Mouse (Mus musculus) hindbrain, embryonic 12.5 days (tissue): ENCODE data around the gene Clk1. TPM values are rescaled to one million over a fixed set of nuclear protein-coding genes. Genes with fewer than 3 reads are reported as not detected.
A peak's percentile ranks its signal among the peaks of the same experiment; 100 is the strongest.

Experiments used
- ATAC-seq: fragments of 200-750 bp; cut with Nextera tagmentation; 2 replicates; pipeline ENCODE4 v1.8.0; 2017; ENCODE audit warnings: moderate TSS enrichment; ENCODE audit not compliant: low FRiP score
- H3K27ac ChIP-seq: fragments of 300-500 bp; sonication (generic); 2 replicates; pipeline ENCODE4 v1.5.1; 2016; ENCODE audit warnings: mild to moderate bottlenecking
- H3K27me3 ChIP-seq: fragments of 300-500 bp; sonication (generic); 2 replicates; pipeline ENCODE4 v1.6.1; 2016; ENCODE audit warnings: mild to moderate bottlenecking
- H3K36me3 ChIP-seq: fragments of 300-500 bp; sonication (generic); 2 replicates; pipeline ENCODE4 v1.6.1; 2016; ENCODE audit warnings: mild to moderate bottlenecking
- H3K4me1 ChIP-seq: fragments of 300-500 bp; sonication (generic); 2 replicates; pipeline ENCODE4 v1.6.1; 2016
- H3K4me2 ChIP-seq: fragments of 300-500 bp; sonication (generic); replicated peaks from 2 replicates; pipeline ENCODE4 v1.6.1; 2016; ENCODE audit warnings: mild to moderate bottlenecking
- H3K4me3 ChIP-seq: fragments of 300-500 bp; sonication (generic); 2 replicates; pipeline ENCODE4 v1.5.1; 2016; ENCODE audit warnings: mild to moderate bottlenecking
- H3K9ac ChIP-seq: fragments of 300-500 bp; sonication (generic); 2 replicates; pipeline ENCODE4 v1.6.1; 2016; ENCODE audit warnings: mild to moderate bottlenecking, moderate library complexity
- H3K9me3 ChIP-seq: fragments of 300-500 bp; sonication (generic); replicated peaks from 2 replicates; pipeline ENCODE4 v1.6.1; 2016; ENCODE audit warnings: mild to moderate bottlenecking
- WGBS: fragments of 180-500 bp; shearing (Covaris S2); methylation state at CpG from one replicate; pipeline ENCODE4 v1.1.7; 2016; 5-methylcytosine and 5-hydroxymethylcytosine counted together
- polyA plus RNA-seq: library from polyadenylated mRNA; unstranded; fragments of >200 nt; fragmentation: Nextera tagmentation; extraction: Ambion mirVana; gene quantifications from 2 replicates; pipeline ENCODE4 v1.2.1, GENCODE M21; 2016

The Clk1 gene
- 182 and 205 TPM in 2 replicates for polyA plus RNA-seq

DNA sequence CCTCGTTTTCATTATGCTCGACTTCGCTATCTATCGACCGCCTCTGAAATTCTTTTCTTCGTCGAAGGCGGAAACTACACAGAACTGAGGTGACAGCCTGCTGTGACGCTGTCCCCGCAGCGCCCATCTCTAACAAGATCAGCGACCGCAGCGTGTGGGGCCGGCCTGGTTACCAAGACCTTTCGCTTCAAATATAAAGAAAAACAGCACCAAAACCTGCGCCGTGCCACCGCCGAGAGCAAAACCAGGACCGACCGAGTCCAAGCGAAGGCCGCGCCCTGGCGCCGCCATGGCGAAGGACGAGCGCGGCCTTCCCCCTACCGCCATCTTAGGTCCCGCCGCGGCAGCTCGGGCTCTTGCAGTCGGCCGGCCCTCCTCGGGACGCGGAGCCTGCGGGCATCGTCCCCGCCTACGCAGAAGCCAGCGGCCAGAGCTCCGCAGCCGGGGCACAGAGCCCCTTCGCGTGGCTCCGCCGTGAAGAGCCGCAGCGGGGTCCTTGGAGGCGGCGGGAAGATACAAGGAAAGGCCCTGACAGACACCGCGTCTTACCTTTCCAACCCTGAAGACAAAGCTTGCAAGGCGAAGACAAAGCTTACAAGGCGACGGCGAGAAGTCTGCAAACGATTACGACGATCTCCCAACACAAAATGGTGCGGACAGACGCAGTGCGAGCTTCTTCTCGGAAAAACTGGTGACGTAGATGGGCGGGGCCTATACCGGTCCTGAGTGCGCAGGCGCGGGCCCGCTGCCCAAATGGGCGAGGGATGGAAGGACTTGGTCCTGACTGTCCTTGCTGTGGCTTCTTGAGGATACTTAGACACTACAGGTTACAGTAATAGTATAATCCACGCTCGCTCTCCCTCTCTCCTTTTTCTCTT, at the start of gene Clk1:
TSS of gene Clk1 (minus strand) at position 696 of the 878 bp plus-strand sequence.
- H3K27me3 ChIP-seq: no peaks in the 10 kb centered on the region
- peak within 1 kb of the TSS; percentile 72 for H3K4me2 ChIP-seq
- peak; percentile 97 for ATAC-seq
- whole genome bisulfite sequencing: under 1% methylated on average over 79 of the region's 79 CpGs
- H3K9me3 ChIP-seq: no peaks in the 10 kb centered on the region
- H3K27ac ChIP-seq: peak within 1 kb of the TSS; percentile 99
- peaks cover 20% of the 10 kb centered on the region for H3K4me1 ChIP-seq
- H3K4me3 ChIP-seq: peak within 1 kb of the TSS; percentile 100
- peaks cover 24% of the 10 kb centered on the region for H3K36me3 ChIP-seq
- peak within 1 kb of the TSS; percentile 100 for H3K9ac ChIP-seq

- H3K4me1 ChIP-seq: no peaks in the 10 kb centered on the region
- H3K27me3 ChIP-seq: no peaks in the 10 kb centered on the region
- H3K9me3 ChIP-seq: no peaks in the 10 kb centered on the region
- no peak for ATAC-seq
- H3K36me3 ChIP-seq: peaks cover 85% of the 10 kb centered on the region
- no peak overlapping the region for H3K4me3 ChIP-seq
- no peak overlapping the region for H3K27ac ChIP-seq
- WGBS: 89% methylated on average over 4 of the region's 4 CpGs
- H3K9ac ChIP-seq: no peak overlapping the region
- H3K4me2 ChIP-seq: no peak overlapping the region
These were observed 41.7 kb upstream of the Clk1 start for GRCm38 (mm10) chr1:58465561-58465960.

GRCm38 (mm10) chr1:58465042-58465441, 41.2 kb upstream of the Clk1 start:
- peaks cover 84% of the 10 kb centered on the region for H3K36me3 ChIP-seq
- H3K27me3 ChIP-seq: no peaks in the 10 kb centered on the region
- H3K27ac ChIP-seq: no peak overlapping the region
- H3K9me3 ChIP-seq: no peaks in the 10 kb centered on the region
- no peak for ATAC-seq
- H3K9ac ChIP-seq: no peak overlapping the region
- no peak overlapping the region for H3K4me3 ChIP-seq
- H3K4me1 ChIP-seq: no peaks in the 10 kb centered on the region
- H3K4me2 ChIP-seq: no peak overlapping the region
- 92% methylated on average over 4 of the region's 4 CpGs for WGBS

DNA sequence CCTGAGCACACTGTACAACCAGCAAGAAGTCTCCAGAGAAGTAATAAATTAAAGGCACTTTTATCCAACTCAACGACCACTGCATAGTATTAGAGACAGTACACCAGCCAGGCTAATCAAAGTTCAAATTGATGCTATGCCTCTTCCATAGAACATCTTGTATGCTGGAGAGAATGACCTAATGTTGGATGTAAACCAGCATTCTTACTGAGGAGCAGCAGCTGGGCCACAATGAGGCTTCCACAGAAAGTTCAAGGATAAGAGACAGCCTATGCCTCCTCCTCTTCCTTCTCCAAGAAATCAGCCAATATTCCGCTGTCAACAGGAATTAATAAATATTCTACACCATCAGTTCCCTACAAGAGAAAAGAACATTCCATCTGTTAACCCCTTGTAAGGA, 40.1 kb upstream of the Clk1 start:
- H3K4me3 ChIP-seq: no peak overlapping the region
- H3K27me3 ChIP-seq: no peaks in the 10 kb centered on the region
- no peak overlapping the region for H3K4me2 ChIP-seq
- 85% methylated on average over 2 of the region's 2 CpGs for WGBS
- no peak overlapping the region for H3K27ac ChIP-seq
- H3K4me1 ChIP-seq: no peaks in the 10 kb centered on the region
- H3K9me3 ChIP-seq: no peaks in the 10 kb centered on the region
- no peak for ATAC-seq
- no peak overlapping the region for H3K9ac ChIP-seq
- H3K36me3 ChIP-seq: peaks cover 83% of the 10 kb centered on the region

DNA sequence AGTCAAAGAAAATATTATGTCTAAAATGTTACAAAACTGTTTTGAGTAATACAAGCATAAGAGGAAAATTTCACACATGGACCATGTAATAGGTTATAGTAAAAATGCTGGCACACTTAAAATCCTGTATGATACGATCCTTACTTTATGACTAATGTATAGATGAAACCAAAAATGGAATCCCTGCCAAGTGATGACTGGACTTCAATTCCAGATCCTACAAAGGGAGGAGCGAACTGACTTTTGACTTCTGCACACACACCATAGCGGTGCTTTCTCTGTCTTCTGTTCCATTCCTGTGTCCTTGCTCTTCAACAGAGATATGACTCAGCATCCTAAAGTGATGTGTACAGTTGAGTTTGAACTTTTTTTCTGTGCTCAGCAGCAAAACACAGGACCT, 36.7 kb upstream of the Clk1 start:
- Histone ChIP-seq H3K4me3 (no peak overlapping the region), H3K9ac (no peak overlapping the region), H3K36me3 (peaks cover 91% of the 10 kb centered on the region), H3K4me1 (no peaks in the 10 kb centered on the region), H3K27me3 (no peaks in the 10 kb centered on the region), H3K4me2 (no peak overlapping the region), H3K9me3 (no peaks in the 10 kb centered on the region), H3K27ac (no peak overlapping the region)
- WGBS: 94% methylated on average over 3 of the region's 3 CpGs
- ATAC-seq: no peak

GRCm38 (mm10) chr1:58458867-58459266, 35.0 kb upstream of the Clk1 start:
- Histone ChIP-seq H3K9me3 (no peaks in the 10 kb centered on the region), H3K4me1 (no peaks in the 10 kb centered on the region), H3K27ac (no peak overlapping the region), H3K36me3 (peaks cover 90% of the 10 kb centered on the region), H3K9ac (no peak overlapping the region), H3K27me3 (no peaks in the 10 kb centered on the region), H3K4me3 (no peak overlapping the region), H3K4me2 (no peak overlapping the region)
- ATAC-seq: no peak
- 89% methylated on average over 2 of the region's 2 CpGs for WGBS

GRCm38 (mm10) chr1:58458175-58458574, 34.3 kb upstream of the Clk1 start:
- 94% methylated on average over 5 of the region's 5 CpGs for WGBS
- peaks cover 89% of the 10 kb centered on the region for H3K36me3 ChIP-seq

DNA sequence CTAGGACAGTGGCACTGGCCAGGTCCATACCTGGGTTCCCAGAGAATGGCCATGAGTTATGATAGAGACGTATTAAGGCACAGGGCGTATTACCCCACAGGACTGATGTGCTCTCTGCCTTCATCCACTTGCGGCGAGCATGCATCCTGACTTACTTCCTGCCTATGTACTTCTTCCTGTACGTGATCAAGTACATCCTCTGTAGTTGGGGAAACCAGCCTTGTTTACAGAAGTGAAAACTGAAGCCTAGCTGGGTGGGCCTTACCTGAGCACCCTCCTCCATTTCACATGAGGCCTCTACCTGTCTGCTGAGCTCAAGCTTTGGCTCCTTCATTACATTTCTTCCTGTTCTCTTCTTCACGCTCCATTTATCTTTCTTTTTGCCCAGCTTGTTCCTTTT, 30.4 kb upstream of the Clk1 start:
- H3K4me2 ChIP-seq: no peak overlapping the region
- no peak overlapping the region for H3K9ac ChIP-seq
- H3K4me3 ChIP-seq: no peak overlapping the region
- H3K9me3 ChIP-seq: no peaks in the 10 kb centered on the region
- ATAC-seq: no peak
- no peaks in the 10 kb centered on the region for H3K27me3 ChIP-seq
- WGBS: 92% methylated on average over 6 of the region's 6 CpGs
- H3K36me3 ChIP-seq: peaks cover 78% of the 10 kb centered on the region
- no peak overlapping the region for H3K27ac ChIP-seq
- H3K4me1 ChIP-seq: no peaks in the 10 kb centered on the region

More at GRCm38 (mm10) chr1:58458175-58458574, 34.3 kb upstream of the Clk1 start:
- ATAC-seq: no peak
- Histone ChIP-seq H3K4me1 (no peaks in the 10 kb centered on the region), H3K9ac (no peak overlapping the region), H3K4me2 (no peak overlapping the region), H3K9me3 (no peaks in the 10 kb centered on the region), H3K27ac (no peak overlapping the region), H3K4me3 (no peak overlapping the region), H3K27me3 (no peaks in the 10 kb centered on the region)

- 89% methylated on average over 7 of the region's 7 CpGs for WGBS
These were observed 24.5 kb upstream of the Clk1 start for GRCm38 (mm10) chr1:58448396-58448795.

DNA sequence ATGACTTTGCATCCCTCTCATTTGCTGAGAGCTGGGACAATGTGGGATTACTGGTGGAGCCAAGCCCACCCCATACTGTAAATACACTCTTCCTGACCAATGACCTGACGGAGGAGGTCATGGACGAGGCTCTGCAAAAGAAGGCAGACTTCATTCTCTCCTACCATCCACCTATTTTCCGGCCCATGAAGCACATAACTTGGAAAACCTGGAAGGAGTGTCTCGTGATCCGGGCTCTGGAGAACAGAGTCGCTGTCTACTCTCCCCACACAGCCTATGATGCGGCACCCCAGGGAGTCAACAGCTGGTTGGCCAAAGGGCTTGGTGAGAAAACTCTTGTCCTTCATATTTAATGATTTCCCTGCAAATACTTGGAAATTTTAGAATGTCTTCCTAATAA, 23.9 kb upstream of the Clk1 start:
- ATAC-seq: no peak

More at GRCm38 (mm10) chr1:58448396-58448795, 24.5 kb upstream of the Clk1 start:
- Histone ChIP-seq H3K9me3 (no peaks in the 10 kb centered on the region), H3K9ac (no peak overlapping the region), H3K4me3 (no peak overlapping the region), H3K27ac (no peak overlapping the region), H3K36me3 (peaks cover 41% of the 10 kb centered on the region), H3K27me3 (no peaks in the 10 kb centered on the region), H3K4me2 (no peak overlapping the region), H3K4me1 (peaks cover 21% of the 10 kb centered on the region)
- ATAC-seq: no peak

GRCm38 (mm10) chr1:58445861-58446260, 22.0 kb upstream of the Clk1 start:
- Histone ChIP-seq H3K27me3 (no peaks in the 10 kb centered on the region), H3K9me3 (no peaks in the 10 kb centered on the region), H3K27ac (peak overlapping the region; percentile 83), H3K4me2 (peak overlapping the region; percentile 67), H3K36me3 (peaks cover 33% of the 10 kb centered on the region), H3K4me3 (peak overlapping the region; percentile 56), H3K9ac (peak overlapping the region; percentile 66), H3K4me1 (peaks cover 21% of the 10 kb centered on the region)
- 9% methylated on average over 11 of the region's 11 CpGs for whole genome bisulfite sequencing
- peak; percentile 18 for ATAC-seq

More for the DNA sequence above, 23.9 kb upstream of the Clk1 start:
- H3K4me2 ChIP-seq: no peak overlapping the region
- H3K4me1 ChIP-seq: peaks cover 21% of the 10 kb centered on the region
- H3K9ac ChIP-seq: no peak overlapping the region
- no peak overlapping the region for H3K4me3 ChIP-seq
- WGBS: 92% methylated on average over 7 of the region's 7 CpGs
- H3K27me3 ChIP-seq: no peaks in the 10 kb centered on the region
- peaks cover 35% of the 10 kb centered on the region for H3K36me3 ChIP-seq
- H3K9me3 ChIP-seq: no peaks in the 10 kb centered on the region
- no peak overlapping the region for H3K27ac ChIP-seq

- Histone ChIP-seq H3K9me3 (no peaks in the 10 kb centered on the region), H3K27ac (peak within 1 kb of the TSS; percentile 83), H3K27me3 (no peaks in the 10 kb centered on the region), H3K36me3 (peaks cover 35% of the 10 kb centered on the region), H3K9ac (peak within 1 kb of the TSS; percentile 66), H3K4me2 (peak within 1 kb of the TSS; percentile 67), H3K4me1 (peaks cover 21% of the 10 kb centered on the region), H3K4me3 (peak within 1 kb of the TSS; percentile 56)
- under 1% methylated on average over 33 of the region's 33 CpGs for WGBS
- peak; percentile 97 for ATAC-seq
These were observed 21.4 kb upstream of the Clk1 start, which contains the start of the genes Nif3l1 and Ppil3 for GRCm38 (mm10) chr1:58445143-58445722. Nif3l1 (plus strand) TSS chr1:58445151. Ppil3 (minus strand) TSS chr1:58445486.
